Mouse (Mus musculus): ENCODE results near the gene Heatr4. TPM values are rescaled to one million over a fixed set of nuclear protein-coding genes. Genes with fewer than 3 reads are reported as not detected.

The Heatr4 gene
- total and polyA plus RNA-seq, 2 experiments from 2014 or later: 0.16 TPM; not detected in 1

DNA sequence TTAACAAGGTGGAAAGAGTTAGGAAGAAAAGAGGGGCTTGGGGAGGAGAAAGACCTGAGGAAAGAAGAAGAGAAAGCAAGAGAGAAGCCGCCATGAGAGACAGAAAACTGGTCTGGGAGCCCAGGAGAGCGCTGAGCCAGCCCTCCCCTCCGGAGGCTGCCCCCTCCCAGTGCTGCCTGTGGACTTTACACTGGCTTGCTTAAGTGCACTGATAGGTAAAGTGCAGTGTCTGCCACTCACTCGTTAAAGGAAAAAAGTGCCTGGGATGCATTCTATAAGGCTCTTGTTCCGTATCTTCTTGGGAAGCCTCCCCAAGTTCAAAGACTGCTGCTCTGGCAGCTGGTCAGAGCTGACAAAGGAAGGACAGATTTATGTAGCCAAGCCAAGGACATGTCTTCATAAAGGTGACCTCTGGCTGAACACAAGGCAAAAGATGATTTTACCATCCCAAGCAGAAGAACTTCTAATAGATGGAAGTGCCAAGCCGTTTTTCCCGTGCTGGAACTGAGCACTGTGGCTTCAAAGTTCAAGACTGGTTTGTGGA lies 59.4 kb downstream of the Heatr4 start:
- H3K27ac ChIP-seq: no peak overlapping the region
- H3K4me3 ChIP-seq (ENCODE audit: low read length): no peak overlapping the region
- no peaks in the 10 kb centered on the region for H3K36me3 ChIP-seq (ENCODE audit: insufficient read depth, low read length)
- H3K9ac ChIP-seq (replicated peaks; ENCODE audit: low read length): no peak overlapping the region
- no peak for ATAC-seq
- no peak for TF ChIP-seq CTCF (IDR thresholded peaks at IDR 0.05; ENCODE audit: low read depth)
- H3K27me3 ChIP-seq (ENCODE audit: insufficient read depth, low read length): no peaks in the 10 kb centered on the region
- no peak for DNase-seq (ENCODE audit: low spot score)
- H3K4me2 ChIP-seq (ENCODE audit: low read depth, low read length): no peak overlapping the region
- H3K9me3 ChIP-seq (ENCODE audit: low read length): no peaks in the 10 kb centered on the region
- WGBS: 69% methylated on average over 7 of the region's 7 CpGs
- H3K4me1 ChIP-seq (ENCODE audit: insufficient read depth, low read length): no peaks in the 10 kb centered on the region

DNA sequence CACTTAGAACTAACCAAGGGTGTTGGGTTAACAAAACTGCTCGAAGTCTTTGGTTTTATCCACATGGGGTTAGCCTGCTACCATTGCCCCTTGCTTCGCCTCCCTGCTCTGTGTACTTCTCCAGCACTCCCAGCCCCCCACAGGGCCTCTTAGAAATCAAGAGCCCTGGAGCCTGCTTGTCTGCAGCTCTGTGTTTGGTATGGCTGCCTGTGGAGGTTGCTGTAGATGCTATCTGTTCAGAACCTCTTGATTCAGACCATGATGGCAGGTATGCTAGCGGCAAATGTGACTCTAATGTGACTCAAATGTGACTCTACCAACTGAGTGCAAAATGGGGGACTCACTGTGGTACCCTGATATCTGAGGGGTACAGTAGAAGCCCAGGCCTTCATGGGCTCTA lies 60.3 kb downstream of the Heatr4 start:
- no peak for TF ChIP-seq CTCF (IDR thresholded peaks at IDR 0.05; ENCODE audit: low read depth)

GRCm38 (mm10) chr12:83923486-83923859 lies 61.2 kb downstream of the Heatr4 start:
- TF ChIP-seq CTCF (IDR thresholded peaks at IDR 0.05; ENCODE audit: low read depth): no peak
- Histone ChIP-seq H3K4me2 (ENCODE audit: low read depth, low read length) (no peak overlapping the region), H3K4me1 (ENCODE audit: insufficient read depth, low read length) (no peaks in the 10 kb centered on the region), H3K9me3 (ENCODE audit: low read length) (no peaks in the 10 kb centered on the region), H3K9ac (replicated peaks; ENCODE audit: low read length) (no peak overlapping the region), H3K36me3 (ENCODE audit: insufficient read depth, low read length) (no peaks in the 10 kb centered on the region), H3K27ac (no peak overlapping the region), H3K27me3 (ENCODE audit: insufficient read depth, low read length) (no peaks in the 10 kb centered on the region), H3K4me3 (ENCODE audit: low read length) (no peak overlapping the region)
- WGBS: 94% methylated on average over 1 of the region's 1 CpGs
- DNase-seq (ENCODE audit: low spot score) (no peak), ATAC-seq (no peak)

More for the DNA sequence above, 60.3 kb downstream of the Heatr4 start:
- WGBS: 61% methylated on average over 3 of the region's 3 CpGs
- Histone ChIP-seq H3K27ac (no peak overlapping the region), H3K9me3 (ENCODE audit: low read length) (no peaks in the 10 kb centered on the region), H3K4me2 (ENCODE audit: low read depth, low read length) (no peak overlapping the region), H3K36me3 (ENCODE audit: insufficient read depth, low read length) (no peaks in the 10 kb centered on the region), H3K4me3 (ENCODE audit: low read length) (no peak overlapping the region), H3K4me1 (ENCODE audit: insufficient read depth, low read length) (no peaks in the 10 kb centered on the region), H3K9ac (replicated peaks; ENCODE audit: low read length) (no peak overlapping the region), H3K27me3 (ENCODE audit: insufficient read depth, low read length) (no peaks in the 10 kb centered on the region)
- no peak for DNase-seq (ENCODE audit: low spot score)
- no peak for ATAC-seq

- no peak for TF ChIP-seq CTCF (IDR thresholded peaks at IDR 0.05; ENCODE audit: low read depth)
- no peak for DNase-seq (ENCODE audit: low spot score)
- WGBS: 38% methylated on average over 8 of the region's 8 CpGs
- Histone ChIP-seq H3K4me1 (ENCODE audit: insufficient read depth, low read length) (no peaks in the 10 kb centered on the region), H3K27me3 (ENCODE audit: insufficient read depth, low read length) (no peaks in the 10 kb centered on the region), H3K36me3 (ENCODE audit: insufficient read depth, low read length) (no peaks in the 10 kb centered on the region), H3K4me2 (ENCODE audit: low read depth, low read length) (peak overlapping the region; percentile 48), H3K9ac (replicated peaks; ENCODE audit: low read length) (no peak overlapping the region), H3K4me3 (ENCODE audit: low read length) (peak overlapping the region; percentile 92), H3K9me3 (ENCODE audit: low read length) (no peaks in the 10 kb centered on the region), H3K27ac (no peak overlapping the region)
- ATAC-seq: no peak
These were observed 61.7 kb downstream of the Heatr4 start for GRCm38 (mm10) chr12:83922724-83923485.

DNA sequence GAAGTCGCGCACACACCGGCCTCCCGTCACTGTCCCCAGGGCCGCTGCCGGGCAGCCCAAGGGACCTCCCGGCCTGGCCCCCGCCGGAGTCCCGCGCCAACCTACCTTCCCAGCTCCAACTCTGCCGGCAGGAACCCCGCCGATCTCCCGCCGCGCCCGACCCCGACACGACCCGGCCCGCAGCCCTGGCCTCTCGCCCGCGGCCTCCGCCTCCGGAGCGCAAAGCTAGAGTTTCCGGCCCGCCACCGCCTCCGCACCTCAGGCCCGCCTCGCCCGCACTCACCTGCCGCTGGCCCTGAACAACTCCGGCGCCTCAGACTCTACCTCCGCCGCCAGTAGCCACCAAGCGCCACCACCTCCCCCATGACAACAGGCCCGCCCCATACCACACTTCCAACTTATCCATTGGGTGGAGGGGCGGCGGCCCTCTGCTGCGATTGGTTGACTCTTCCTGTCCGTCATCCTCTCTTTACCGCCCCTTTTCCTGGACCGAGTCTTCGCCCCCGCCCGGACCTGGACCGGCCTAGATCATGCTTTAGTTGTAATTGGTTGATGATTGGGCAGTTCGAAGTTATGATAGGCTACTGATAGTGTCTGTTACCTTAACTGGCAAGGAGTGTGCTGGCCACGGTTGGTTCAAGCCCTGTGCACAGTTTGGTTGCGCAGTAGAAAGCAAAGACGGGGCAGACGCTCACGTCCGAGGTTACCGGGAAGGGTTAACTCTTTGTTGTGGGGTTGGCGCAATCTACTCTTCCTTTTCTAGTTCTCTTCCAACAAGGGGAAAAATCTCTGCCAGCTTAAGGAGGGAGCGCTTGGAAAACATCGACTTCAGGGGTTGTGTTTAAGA lies 62.9 kb downstream of the Heatr4 start, which contains the start of gene Numb:
TSS of gene Numb (minus strand) at position 400 of the 847 bp plus-strand sequence.
- no peak for TF ChIP-seq CTCF (IDR thresholded peaks at IDR 0.05; ENCODE audit: low read depth)
- H3K4me1 ChIP-seq (ENCODE audit: insufficient read depth, low read length): no peaks in the 10 kb centered on the region
- WGBS: under 1% methylated on average over 58 of the region's 63 CpGs

DNA sequence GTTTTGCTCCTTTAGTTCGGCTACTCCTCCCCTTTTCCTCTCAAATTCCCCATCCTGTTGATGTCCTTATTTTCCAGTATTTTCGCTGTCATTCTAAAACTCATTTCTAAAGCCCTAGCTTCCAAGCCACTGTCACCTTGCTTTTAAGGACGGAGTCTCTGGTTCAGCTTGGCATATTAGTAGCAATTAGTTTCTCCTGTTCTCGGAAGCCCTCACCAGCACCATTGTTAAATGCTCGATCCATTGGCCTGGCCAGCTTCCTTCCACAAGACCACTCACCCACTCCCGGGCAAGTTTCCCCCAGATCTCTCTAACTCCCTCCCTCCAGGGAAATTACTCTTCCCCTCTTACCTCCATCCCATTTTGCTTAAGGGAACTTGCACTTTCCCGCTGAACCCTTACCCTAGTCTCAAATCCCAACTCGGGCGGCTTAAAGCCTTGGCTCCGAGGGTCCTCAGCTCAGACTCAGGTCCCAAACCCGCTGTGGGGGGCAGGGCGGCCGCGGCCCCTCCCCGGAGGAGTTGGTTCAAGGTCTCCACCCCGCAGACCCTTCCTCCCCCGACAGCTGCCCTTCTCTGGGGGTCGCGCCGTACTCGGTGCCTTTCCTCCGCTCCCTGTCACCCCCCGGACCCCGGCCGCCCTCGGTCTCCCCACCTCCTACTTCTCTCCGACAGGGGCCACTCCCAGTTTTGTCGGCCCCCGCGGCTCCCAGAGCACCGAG lies 63.8 kb downstream of the Heatr4 start:
- Histone ChIP-seq H3K36me3 (ENCODE audit: insufficient read depth, low read length) (no peaks in the 10 kb centered on the region), H3K9ac (replicated peaks; ENCODE audit: low read length) (peak overlapping the region; percentile 69), H3K27ac (peak overlapping the region; percentile 62; the same call in 1 of the 2 replicates), H3K4me2 (ENCODE audit: low read depth, low read length) (peak overlapping the region; percentile 83), H3K4me3 (ENCODE audit: low read length) (peak overlapping the region; percentile 92), H3K27me3 (ENCODE audit: insufficient read depth, low read length) (no peaks in the 10 kb centered on the region), H3K4me1 (ENCODE audit: insufficient read depth, low read length) (no peaks in the 10 kb centered on the region), H3K9me3 (ENCODE audit: low read length) (no peaks in the 10 kb centered on the region)
- ATAC-seq (no peak), DNase-seq (ENCODE audit: low spot score) (peak; percentile 16)
- under 1% methylated on average over 31 of the region's 31 CpGs for WGBS
- no peak for TF ChIP-seq CTCF (IDR thresholded peaks at IDR 0.05; ENCODE audit: low read depth)

More for the DNA sequence above, 62.9 kb downstream of the Heatr4 start, which contains the start of gene Numb:
- Histone ChIP-seq H3K36me3 (ENCODE audit: insufficient read depth, low read length) (no peaks in the 10 kb centered on the region), H3K9ac (replicated peaks; ENCODE audit: low read length) (peak within 1 kb of the TSS; percentile 69), H3K4me3 (ENCODE audit: low read length) (peak within 1 kb of the TSS; percentile 92), H3K27ac (peak within 1 kb of the TSS; percentile 62), H3K27me3 (ENCODE audit: insufficient read depth, low read length) (no peaks in the 10 kb centered on the region), H3K4me2 (ENCODE audit: low read depth, low read length) (peak within 1 kb of the TSS; percentile 83), H3K9me3 (ENCODE audit: low read length) (no peaks in the 10 kb centered on the region)
- DNase-seq (ENCODE audit: low spot score) (peak; percentile 98), ATAC-seq (peak; percentile 100)
